Mouse (Mus musculus) heart, postnatal 0 days (tissue): Measurements from ENCODE around the gene Efna2.

Experiments
- CTCF ChIP-seq: IDR thresholded peaks from 2 replicates; pipeline ENCODE4 v1.5.1; 2016; ENCODE audit warnings: antibody characterized with exemption, control low read depth, low read depth
- EP300 ChIP-seq: IDR thresholded peaks from 2 replicates; pipeline ENCODE4 v1.6.1; 2016; ENCODE audit warnings: antibody characterized with exemption, low read depth

- no peak for TF ChIP-seq CTCF
- TF ChIP-seq EP300, result no peak
Observed at GRCm38 (mm10) chr10:80227166-80227539, 47.9 kb downstream of the Efna2 start.
